Mouse (Mus musculus) forebrain, embryonic 15.5 days (tissue): ENCODE measurements at regions not wholly inside any gene's neighbourhood (a gene's known extent, or its start where the extent isn't known, plus 50 kb on each side); places are given as distances from the start of the nearest gene placed in this dataset.

Experiments
- ATAC-seq: fragments of 200-750 bp; cut with Nextera tagmentation; replicated peaks from 2 replicates; pipeline ENCODE4 v1.8.0; 2017; ENCODE audit warnings: mild to moderate bottlenecking, moderate TSS enrichment, moderate library complexity
- H3K27ac ChIP-seq: fragments of 300-500 bp; sonication (generic); replicated peaks from 2 replicates; pipeline ENCODE4 v1.5.1; 2015; ENCODE audit warnings: mild to moderate bottlenecking, inconsistent platforms
- H3K27me3 ChIP-seq: fragments of 300-500 bp; sonication (generic); 2 replicates; pipeline ENCODE4 v1.6.1; 2015; ENCODE audit warnings: inconsistent platforms
- H3K36me3 ChIP-seq: fragments of 300-500 bp; sonication (generic); 2 replicates; pipeline ENCODE4 v1.6.1; 2015; ENCODE audit warnings: mild to moderate bottlenecking, inconsistent platforms
- H3K4me1 ChIP-seq: fragments of 300-500 bp; sonication (generic); 2 replicates; pipeline ENCODE4 v1.6.1; 2015; ENCODE audit warnings: inconsistent platforms
- H3K4me2 ChIP-seq: fragments of 300-500 bp; sonication (generic); replicated peaks from 2 replicates; pipeline ENCODE4 v1.6.1; 2015; ENCODE audit warnings: mild to moderate bottlenecking, inconsistent platforms
- H3K4me3 ChIP-seq: fragments of 300-500 bp; sonication (generic); 2 replicates; pipeline ENCODE4 v1.5.1; 2015; ENCODE audit warnings: mild to moderate bottlenecking, inconsistent platforms
- H3K9ac ChIP-seq: fragments of 300-500 bp; sonication (generic); replicated peaks from 2 replicates; pipeline ENCODE4 v1.6.1; 2015; ENCODE audit warnings: mild to moderate bottlenecking, inconsistent platforms
- H3K9me3 ChIP-seq: fragments of 300-500 bp; sonication (generic); 2 replicates; pipeline ENCODE4 v1.6.1; 2016; ENCODE audit warnings: inconsistent platforms
- WGBS: fragments of 180-500 bp; shearing (Covaris S2); methylation state at CpG from one replicate; pipeline ENCODE4 v1.1.7; 2015; ENCODE audit warnings: mixed read lengths; 5-methylcytosine and 5-hydroxymethylcytosine counted together

DNA sequence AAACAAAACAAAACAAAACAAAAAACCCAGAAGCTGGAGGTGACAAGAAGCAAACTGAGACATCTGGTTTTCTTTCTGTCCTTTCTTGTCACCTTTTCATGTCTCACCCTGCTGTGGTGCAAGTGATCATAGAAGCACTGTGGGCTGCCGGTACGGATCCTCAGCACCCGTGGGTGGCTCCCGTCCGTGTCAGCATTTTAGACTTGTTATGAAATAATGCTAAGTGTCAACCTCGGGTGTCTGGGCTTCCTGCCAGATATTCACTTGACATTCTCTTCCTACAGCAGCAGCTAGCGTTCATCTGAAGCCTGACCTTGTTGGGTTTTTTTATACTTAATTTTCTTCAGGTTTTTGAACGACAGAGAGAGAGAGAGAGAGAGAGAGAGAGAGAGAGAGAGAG, 404.7 kb downstream of the Pla2g4a start:
- no peak overlapping the region for H3K27ac ChIP-seq
- no peak for ATAC-seq
- 51% methylated on average over 8 of the region's 8 CpGs for WGBS
- H3K4me2 ChIP-seq, result no peak overlapping the region
- H3K9me3 ChIP-seq, result no peaks in the 10 kb centered on the region
- H3K4me3 ChIP-seq, result no peak overlapping the region
- H3K27me3 ChIP-seq, result no peaks in the 10 kb centered on the region
- H3K36me3 ChIP-seq, result no peaks in the 10 kb centered on the region
- no peak overlapping the region for H3K9ac ChIP-seq
- no peaks in the 10 kb centered on the region for H3K4me1 ChIP-seq

DNA sequence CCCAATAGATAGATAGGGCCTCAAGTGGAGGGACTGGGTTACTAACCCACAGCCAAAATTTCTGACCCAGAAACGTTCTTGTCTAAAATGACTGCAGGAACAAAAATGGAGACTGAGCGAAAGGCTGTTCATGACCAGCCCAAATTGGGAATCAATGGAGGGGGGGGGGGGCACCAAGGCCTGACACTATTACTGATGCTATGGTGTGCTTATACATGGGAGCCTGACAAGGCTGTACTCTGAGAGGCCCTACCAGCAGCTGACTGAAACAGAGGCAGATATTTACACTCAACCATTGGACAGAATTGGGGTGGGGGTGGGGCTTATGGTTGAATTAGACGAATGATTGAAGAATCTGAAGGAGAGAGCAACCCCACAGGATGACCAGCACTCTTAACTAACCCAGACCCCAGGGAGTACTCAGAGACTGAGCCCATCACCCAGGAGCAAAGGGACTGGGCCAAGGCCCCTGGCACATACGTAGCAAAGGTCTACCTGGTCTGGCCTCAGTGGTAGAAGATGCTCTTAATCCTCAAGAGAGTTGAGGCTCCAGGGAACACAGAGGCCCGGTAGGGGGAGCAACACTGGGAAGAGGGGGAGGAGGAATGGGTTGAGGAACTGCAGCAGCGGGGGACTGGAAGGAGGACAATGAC, 405.6 kb downstream of the Pla2g4a start:
- no peaks in the 10 kb centered on the region for H3K4me1 ChIP-seq
- ATAC-seq, result no peak
- no peak overlapping the region for H3K27ac ChIP-seq
- no peak overlapping the region for H3K9ac ChIP-seq
- no peaks in the 10 kb centered on the region for H3K9me3 ChIP-seq
- 78% methylated on average over 6 of the region's 6 CpGs for WGBS
- H3K4me3 ChIP-seq, result no peak overlapping the region
- no peak overlapping the region for H3K4me2 ChIP-seq
- H3K36me3 ChIP-seq, result no peaks in the 10 kb centered on the region
- H3K27me3 ChIP-seq, result no peaks in the 10 kb centered on the region

DNA sequence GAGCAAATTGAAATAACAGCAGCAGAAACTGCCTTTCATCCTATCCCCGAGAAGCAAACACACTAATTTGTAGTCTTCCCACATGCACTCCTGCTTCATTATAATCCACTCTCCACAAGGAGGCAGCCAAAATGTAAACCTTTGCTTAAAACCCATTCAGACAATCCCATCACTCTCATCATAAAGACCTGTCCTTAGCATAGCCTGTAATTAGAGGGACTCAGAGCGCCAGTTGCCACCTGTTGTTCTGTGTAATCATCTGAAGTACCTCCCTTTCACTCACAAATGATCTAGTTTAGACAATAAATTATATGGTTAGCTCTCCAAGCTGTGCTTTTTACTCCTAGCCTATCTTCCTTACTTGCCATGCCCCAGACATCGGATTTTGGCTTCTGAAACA, 415.0 kb downstream of the Pla2g4a start:
- no peak overlapping the region for H3K4me2 ChIP-seq
- no peak overlapping the region for H3K27ac ChIP-seq
- no peaks in the 10 kb centered on the region for H3K4me1 ChIP-seq
- no peak overlapping the region for H3K4me3 ChIP-seq
- H3K9ac ChIP-seq, result no peak overlapping the region
- H3K36me3 ChIP-seq, result no peaks in the 10 kb centered on the region
- no peaks in the 10 kb centered on the region for H3K9me3 ChIP-seq
- ATAC-seq, result no peak; the same call in 1 of the 2 replicates
- H3K27me3 ChIP-seq, result no peaks in the 10 kb centered on the region
- 22% methylated on average over 3 of the region's 3 CpGs for WGBS

- no peaks in the 10 kb centered on the region for H3K36me3 ChIP-seq
- no peaks in the 10 kb centered on the region for H3K27me3 ChIP-seq
- H3K9ac ChIP-seq, result no peak overlapping the region
- peak; percentile 46; the same call in 1 of the 2 replicates for ATAC-seq
- H3K4me3 ChIP-seq, result no peak overlapping the region
- WGBS, result 51% methylated on average over 2 of the region's 2 CpGs
- no peak overlapping the region for H3K4me2 ChIP-seq
- H3K27ac ChIP-seq, result no peak overlapping the region
- no peaks in the 10 kb centered on the region for H3K4me1 ChIP-seq
- H3K9me3 ChIP-seq, result no peaks in the 10 kb centered on the region
Observed at GRCm38 (mm10) chr1:149541386-149541785, 419.7 kb downstream of the Pla2g4a start.

DNA sequence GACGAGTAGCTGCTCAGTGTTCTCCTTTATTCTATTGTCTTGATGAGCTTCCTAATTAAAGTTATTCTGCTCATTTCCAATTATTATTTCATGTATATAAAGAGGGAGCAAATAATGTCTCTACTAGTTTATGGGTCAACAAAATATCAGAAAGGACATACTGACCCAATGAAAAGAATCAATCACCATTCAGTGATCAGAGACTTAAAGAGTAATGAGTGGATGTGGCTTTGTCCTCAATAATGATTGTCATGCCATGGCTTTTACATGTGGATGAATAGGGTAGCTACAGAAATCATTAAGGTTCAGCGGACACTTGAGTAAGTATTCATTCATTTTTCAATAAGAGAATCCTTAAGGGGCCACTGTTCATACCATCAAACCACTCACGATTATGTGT, 427.4 kb downstream of the Pla2g4a start:
- no peaks in the 10 kb centered on the region for H3K9me3 ChIP-seq
- no peaks in the 10 kb centered on the region for H3K36me3 ChIP-seq
- ATAC-seq, result no peak
- H3K4me2 ChIP-seq, result no peak overlapping the region
- no peak overlapping the region for H3K9ac ChIP-seq
- H3K27ac ChIP-seq, result no peak overlapping the region
- WGBS, result 16% methylated on average over 3 of the region's 3 CpGs
- H3K4me3 ChIP-seq, result no peak overlapping the region
- no peaks in the 10 kb centered on the region for H3K4me1 ChIP-seq
- no peaks in the 10 kb centered on the region for H3K27me3 ChIP-seq
